Mouse (Mus musculus) adrenal gland, postnatal 4 days (tissue): ENCODE measurements around the gene Rfx1. TPM values are rescaled to one million over a fixed set of nuclear protein-coding genes. Genes with fewer than 3 reads are reported as not detected.
A peak's percentile ranks its signal among the peaks of the same experiment; 100 is the strongest.

Experiments
- DNase-seq, 2 experiments: peaks; one replicate each; pipeline ENCODE4 v3.0.0; 2021 to 2022; ENCODE audit warnings: low spot score in 2 of 2, mixed read lengths in 2 of 2
- total RNA-seq, 2 experiments: library from RNA; stranded (reverse); gene quantifications; 2 replicates each; pipeline ENCODE4 v1.2.3; 2021

Rfx1 gene
- total RNA-seq, 2 experiments from 2014 or later = 17.0 to 18.6 TPM

GRCm38 (mm10) chr8:84059226-84059625 lies 7.4 kb upstream of the Rfx1 start:
- no peak for DNase-seq

- no peak for DNase-seq
Measured at GRCm38 (mm10) chr8:84060245-84060644, 6.4 kb upstream of the Rfx1 start.

GRCm38 (mm10) chr8:84063861-84064610 lies 2.6 kb upstream of the Rfx1 start:
- DNase-seq = no peak

- no peak for DNase-seq
Measured at GRCm38 (mm10) chr8:84065037-84065436, 1.6 kb upstream of the Rfx1 start, which contains the start of gene Gm10643. TSS of gene Gm10643 (minus strand) at chr8:84065137.

- DNase-seq = no peak
Measured at GRCm38 (mm10) chr8:84065457-84066072, 1.1 kb upstream of the Rfx1 start.

GRCm38 (mm10) chr8:84067047-84067573 lies 476 bp downstream of the Rfx1 start:
- DNase-seq = peak; percentile 94 to 97

- DNase-seq = no peak
Measured at GRCm38 (mm10) chr8:84067911-84068310, 1.3 kb downstream of the Rfx1 start.

GRCm38 (mm10) chr8:84068316-84069035 lies 1.8 kb downstream of the Rfx1 start:
- no peak for DNase-seq

GRCm38 (mm10) chr8:84069169-84069568 lies 2.5 kb downstream of the Rfx1 start:
- DNase-seq = no peak

GRCm38 (mm10) chr8:84069750-84070149 lies 3.1 kb downstream of the Rfx1 start:
- DNase-seq = no peak

GRCm38 (mm10) chr8:84070241-84070640 lies 3.6 kb downstream of the Rfx1 start:
- no peak for DNase-seq

- DNase-seq = no peak
Measured at GRCm38 (mm10) chr8:84070667-84071066, 4.0 kb downstream of the Rfx1 start.

- no peak for DNase-seq
Measured at GRCm38 (mm10) chr8:84071921-84072320, 5.3 kb downstream of the Rfx1 start.

GRCm38 (mm10) chr8:84072321-84072720 lies 5.7 kb downstream of the Rfx1 start:
- DNase-seq = no peak

GRCm38 (mm10) chr8:84073230-84073976 lies 6.8 kb downstream of the Rfx1 start:
- DNase-seq = no peak

- DNase-seq = no peak
Measured at GRCm38 (mm10) chr8:84076412-84076811, 9.8 kb downstream of the Rfx1 start.

GRCm38 (mm10) chr8:84076849-84077248 lies 10.2 kb downstream of the Rfx1 start:
- no peak for DNase-seq

- no peak for DNase-seq
Measured at GRCm38 (mm10) chr8:84079206-84079605, 12.6 kb downstream of the Rfx1 start.

- DNase-seq = no peak
Measured at GRCm38 (mm10) chr8:84083829-84084241, 17.2 kb downstream of the Rfx1 start.

- no peak for DNase-seq
Measured at GRCm38 (mm10) chr8:84084341-84085115, 17.9 kb downstream of the Rfx1 start.
